Mouse (Mus musculus) kidney, adult 2 months (tissue): Measurements from ENCODE around the gene Morn3.

Experiments
- CTCF ChIP-seq: fragments of 200-500 bp; conservative IDR thresholded peaks from 2 replicates; pipeline ENCODE4 v1.5.1; 2011; ENCODE audit warnings: low read depth, mild to moderate bottlenecking, control low read depth, low read length, moderate library complexity, mixed read lengths; ENCODE audit not compliant: insufficient read depth, insufficient read length
- POLR2A ChIP-seq: fragments of 200-500 bp; IDR thresholded peaks from one replicate; pipeline ENCODE4 v1.6.1; 2011; ENCODE audit warnings: low read depth, low read length, control low read depth

DNA sequence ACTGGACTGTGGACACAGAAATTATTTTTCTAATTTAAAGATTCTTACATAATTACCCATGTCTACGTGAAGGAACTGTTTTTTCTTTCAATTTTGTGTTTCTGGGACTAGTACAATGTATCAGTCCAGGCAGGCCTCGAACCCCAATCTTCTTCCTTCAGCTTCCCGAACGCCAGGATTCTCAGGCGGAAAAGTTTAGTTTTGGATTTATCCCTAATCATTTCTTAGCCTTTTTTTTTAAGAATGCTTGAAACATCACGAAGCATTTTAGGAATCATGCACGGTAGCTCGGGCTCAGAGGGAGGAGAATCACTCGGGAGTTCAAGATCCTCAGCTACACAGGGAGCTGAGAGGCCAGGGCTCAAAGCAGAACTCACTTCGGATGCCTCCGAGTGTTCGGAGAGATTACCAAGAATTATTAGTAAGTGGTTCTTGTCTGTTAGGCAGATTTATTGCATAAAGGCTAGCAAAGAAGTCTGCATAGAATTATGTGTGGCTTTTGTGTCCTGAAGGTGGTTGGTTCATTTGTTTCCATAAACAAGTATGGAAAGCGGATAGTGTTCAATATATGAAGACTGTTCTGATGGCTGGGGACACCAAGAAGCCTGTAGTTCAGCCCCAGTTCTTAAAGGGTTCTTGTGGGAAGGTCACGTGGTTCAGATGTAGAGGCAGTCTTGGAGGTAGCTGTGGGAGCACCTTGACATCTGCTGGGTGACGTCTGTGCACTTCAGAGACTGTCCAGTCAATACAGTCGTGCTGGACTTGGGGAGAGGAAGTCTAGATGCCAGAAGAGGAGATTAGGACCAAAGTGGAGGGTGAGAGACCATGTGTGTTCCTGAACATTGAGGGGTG, 11.7 kb upstream of the Morn3 start:
- TF ChIP-seq POLR2A (no peak), CTCF (no peak)
